Mouse (Mus musculus) small intestine, adult 2 months (tissue): ENCODE data around the gene Sertad3. TPM values are rescaled to one million over a fixed set of nuclear protein-coding genes. Genes with fewer than 3 reads are reported as not detected.
A peak's percentile ranks its signal among the peaks of the same experiment; 100 is the strongest.

Experiments used
- H3K27ac ChIP-seq: fragments of 200-500 bp; 2 replicates; pipeline ENCODE4 v1.5.1; 2012; ENCODE audit warnings: low read depth, low read length, control low read depth, inconsistent platforms; ENCODE audit not compliant: insufficient read depth
- H3K27me3 ChIP-seq: fragments of 200-500 bp; 2 replicates; pipeline ENCODE4 v1.6.1; 2012; ENCODE audit warnings: mild to moderate bottlenecking, moderate library complexity, low read length, inconsistent platforms; ENCODE audit not compliant: control insufficient read depth, insufficient read depth
- H3K36me3 ChIP-seq: fragments of 200-500 bp; 2 replicates; pipeline ENCODE4 v1.6.1; 2012; ENCODE audit warnings: mild to moderate bottlenecking, low read length, control low read depth, inconsistent platforms; ENCODE audit not compliant: control insufficient read depth, insufficient read depth
- H3K4me1 ChIP-seq: fragments of 200-500 bp; 2 replicates; pipeline ENCODE4 v1.6.1; 2012; ENCODE audit warnings: low read length, inconsistent platforms, mixed read lengths; ENCODE audit not compliant: control insufficient read depth, insufficient read depth, insufficient read length
- H3K4me3 ChIP-seq: fragments of 200-500 bp; 2 replicates; pipeline ENCODE4 v1.5.1; 2012; ENCODE audit warnings: low read depth, mild to moderate bottlenecking, control low read depth, inconsistent platforms, low read length, moderate library complexity
- CTCF ChIP-seq: fragments of 200-500 bp; IDR thresholded peaks from 2 replicates; pipeline ENCODE4 v1.5.1; 2012; ENCODE audit warnings: low read depth, mild to moderate bottlenecking, control low read depth, inconsistent platforms, low read length, moderate library complexity, mixed read lengths; ENCODE audit not compliant: insufficient replicate concordance, insufficient read length; ENCODE audit errors: extremely low read depth
- POLR2A ChIP-seq: fragments of 200-500 bp; IDR thresholded peaks from 2 replicates; pipeline ENCODE4 v1.6.1; 2012; ENCODE audit warnings: low read depth, mild to moderate bottlenecking, control low read depth, inconsistent platforms, low read length, moderate library complexity
- WGBS: fragments of 180-500 bp; shearing (Covaris S2); methylation state at CpG from one replicate; pipeline ENCODE4 v1.1.7; 2018; 5-methylcytosine and 5-hydroxymethylcytosine counted together
- polyA plus RNA-seq: library from polyadenylated mRNA; depleted of rRNA; stranded (reverse); fragments of >200 nt; gene quantifications from 2 replicates; pipeline ENCODE4 v1.2.3, GENCODE M21; 2012

The Sertad3 gene
- polyA plus RNA-seq, 1 experiment: 12.8 TPM

- no peaks in the 10 kb centered on the region for H3K27me3 ChIP-seq
- H3K4me3 ChIP-seq: no peak overlapping the region
- H3K36me3 ChIP-seq: peaks cover 4% of the 10 kb centered on the region
- TF ChIP-seq POLR2A (no peak), CTCF (no peak)
- H3K27ac ChIP-seq: no peak overlapping the region
- H3K4me1 ChIP-seq: peaks cover 1% of the 10 kb centered on the region; the same call in 1 of the 2 replicates
- WGBS: 55% methylated on average over 4 of the region's 4 CpGs
These were observed 5.9 kb upstream of the Sertad3 start for GRCm38 (mm10) chr7:27467648-27468047.

DNA sequence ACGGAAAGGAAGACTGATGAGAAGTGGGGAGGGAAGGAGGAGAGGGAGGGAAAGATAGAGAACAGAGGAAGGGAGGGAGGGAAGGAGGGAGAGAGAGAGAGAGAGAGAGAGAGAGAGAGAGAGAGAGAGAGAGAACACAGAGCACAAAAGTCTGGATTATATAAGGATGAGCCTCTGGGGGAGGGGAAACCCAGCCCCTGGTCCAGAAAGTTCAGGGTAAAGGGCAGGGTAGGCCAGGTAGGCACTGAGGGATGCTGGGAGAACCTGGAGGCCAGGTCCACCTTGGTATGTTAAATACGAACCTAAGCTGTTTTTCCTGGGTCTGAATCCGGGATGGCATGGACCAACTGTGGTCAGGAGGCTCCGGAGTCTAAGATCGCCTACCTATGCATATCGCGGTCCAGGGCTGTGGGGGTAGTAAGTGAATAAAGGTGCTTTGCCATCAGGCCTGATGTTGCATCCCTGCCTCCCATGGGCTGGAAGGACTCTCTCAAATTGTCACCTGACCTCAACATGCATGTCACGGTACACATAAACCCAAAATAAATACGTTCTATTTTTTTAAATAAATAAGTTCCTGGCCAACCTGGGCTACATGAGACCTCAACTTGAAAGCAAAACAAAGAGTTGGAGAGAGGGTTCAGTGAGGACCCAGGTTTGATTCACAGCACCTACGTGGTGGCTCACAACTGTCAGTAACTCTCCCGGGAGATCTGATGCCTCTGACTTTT, 2.0 kb upstream of the Sertad3 start:
- 91% methylated on average over 11 of the region's 11 CpGs for WGBS
- TF ChIP-seq POLR2A (no peak), CTCF (no peak)
- peaks cover 5% of the 10 kb centered on the region for H3K4me1 ChIP-seq
- H3K4me3 ChIP-seq: no peak overlapping the region
- no peaks in the 10 kb centered on the region for H3K27me3 ChIP-seq
- no peak overlapping the region for H3K27ac ChIP-seq
- peaks cover 4% of the 10 kb centered on the region for H3K36me3 ChIP-seq

DNA sequence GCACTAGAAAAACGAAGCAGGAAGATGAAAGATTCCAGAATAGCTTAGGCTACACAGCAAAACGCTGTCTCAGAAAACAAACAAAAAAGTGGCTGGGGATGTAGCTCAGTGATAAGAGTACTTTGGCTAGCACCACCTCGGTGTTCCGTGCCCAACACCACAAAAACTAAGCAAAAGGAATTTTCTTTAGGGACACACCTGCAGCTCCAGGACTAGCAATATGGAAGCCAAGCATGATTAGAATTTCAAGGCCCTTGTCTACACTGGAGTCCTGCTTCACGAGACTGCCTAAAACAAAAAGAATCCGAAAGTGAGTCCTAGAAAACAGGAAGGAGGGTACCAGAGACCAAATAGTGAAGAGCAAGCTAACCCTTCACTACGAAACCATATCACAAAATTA, 972 bp upstream of the Sertad3 start:
- peaks cover 7% of the 10 kb centered on the region for H3K4me1 ChIP-seq
- WGBS: 4% methylated on average over 7 of the region's 7 CpGs
- H3K27ac ChIP-seq: peak overlapping the region; percentile 62
- H3K27me3 ChIP-seq: no peaks in the 10 kb centered on the region
- TF ChIP-seq CTCF (no peak), POLR2A (no peak)
- H3K36me3 ChIP-seq: peaks cover 9% of the 10 kb centered on the region
- no peak overlapping the region for H3K4me3 ChIP-seq

- WGBS: under 1% methylated on average over 34 of the region's 34 CpGs
- TF ChIP-seq CTCF (no peak), POLR2A (no peak)
These were observed 394 bp downstream of the Sertad3 start for GRCm38 (mm10) chr7:27473835-27474489.

GRCm38 (mm10) chr7:27474490-27474954, 954 bp downstream of the Sertad3 start:
- 1% methylated on average over 23 of the region's 23 CpGs for WGBS
- Histone ChIP-seq H3K4me1 (peaks cover 21% of the 10 kb centered on the region), H3K27me3 (no peaks in the 10 kb centered on the region), H3K36me3 (peaks cover 9% of the 10 kb centered on the region), H3K4me3 (peak overlapping the region; percentile 76), H3K27ac (peak overlapping the region; percentile 86)
- 0 out of 2 replicates have a peak, but pooled peaks have one; percentile 40 for TF ChIP-seq POLR2A
- peak; percentile 59; the same call in 1 of the 2 replicates for TF ChIP-seq CTCF

More at GRCm38 (mm10) chr7:27473835-27474489, 394 bp downstream of the Sertad3 start:
- Histone ChIP-seq H3K4me1 (peaks cover 17% of the 10 kb centered on the region), H3K4me3 (peak overlapping the region; percentile 76), H3K36me3 (peaks cover 9% of the 10 kb centered on the region), H3K27me3 (no peaks in the 10 kb centered on the region), H3K27ac (peak overlapping the region; percentile 86)

DNA sequence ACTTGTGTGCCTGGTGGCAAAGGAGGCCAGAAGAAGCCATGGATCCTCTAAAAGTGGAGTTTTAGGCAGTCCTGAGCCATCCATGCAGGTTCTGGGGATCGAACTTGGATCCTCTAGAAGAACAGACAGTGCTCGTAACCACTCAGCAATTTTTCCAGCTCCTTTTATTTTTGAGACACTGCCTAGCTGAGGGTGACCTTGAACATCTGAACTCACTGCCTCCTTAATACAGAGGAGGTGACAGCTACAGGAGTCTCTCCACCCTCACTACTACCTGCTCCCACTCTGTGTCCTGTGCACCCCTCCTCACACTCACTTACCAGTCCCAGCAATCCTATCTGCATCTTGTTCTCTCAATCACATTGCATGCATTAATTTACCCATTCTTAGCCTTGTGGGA, 2.0 kb downstream of the Sertad3 start:
- Histone ChIP-seq H3K4me3 (no peak overlapping the region), H3K27me3 (no peaks in the 10 kb centered on the region), H3K27ac (peak overlapping the region; percentile 75), H3K36me3 (peaks cover 9% of the 10 kb centered on the region), H3K4me1 (peaks cover 23% of the 10 kb centered on the region)
- no peak for TF ChIP-seq CTCF
- no peak for TF ChIP-seq POLR2A
- 73% methylated on average over 2 of the region's 2 CpGs for WGBS

DNA sequence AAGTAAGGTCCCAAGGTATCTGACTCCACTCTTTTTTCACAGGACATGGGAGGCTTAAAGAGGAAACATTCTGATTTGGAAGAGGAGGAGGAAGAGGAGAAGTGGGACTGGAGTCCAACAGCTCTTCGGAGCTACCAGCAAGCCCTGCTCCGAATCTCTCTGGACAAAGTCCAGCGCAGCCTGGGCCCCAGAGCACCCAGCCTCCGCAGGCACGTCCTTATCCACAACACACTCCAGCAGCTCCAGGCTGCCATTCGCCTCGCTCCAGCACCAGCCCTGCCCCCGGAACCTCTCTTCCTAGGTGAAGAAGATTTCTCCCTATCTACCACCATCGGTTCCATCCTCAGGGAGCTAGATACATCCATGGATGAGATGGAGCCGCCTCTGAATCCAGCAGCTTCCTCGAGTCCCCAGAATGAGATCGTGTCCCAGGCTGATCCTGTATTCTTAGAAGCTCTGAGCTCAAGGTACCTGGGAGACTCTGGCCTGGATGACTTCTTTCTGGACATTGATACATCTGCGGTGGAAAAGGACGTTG, 2.6 kb downstream of the Sertad3 start:
- WGBS: 38% methylated on average over 14 of the region's 14 CpGs
- no peaks in the 10 kb centered on the region for H3K27me3 ChIP-seq
- peak overlapping the region; percentile 75 for H3K27ac ChIP-seq
- peaks cover 9% of the 10 kb centered on the region for H3K36me3 ChIP-seq
- TF ChIP-seq CTCF: no peak
- no peak for TF ChIP-seq POLR2A
- peak overlapping the region; percentile 21; the same call in 1 of the 2 replicates for H3K4me3 ChIP-seq
- H3K4me1 ChIP-seq: peaks cover 23% of the 10 kb centered on the region
